Mouse (Mus musculus): ENCODE measurements around the gene Gm8220.
"Not testable (repeated sequence)": the region's sequence is repeated elsewhere in the genome, so short reads cannot be mapped to it uniquely, and the experiment has no call there.

The Gm8220 gene

DNA sequence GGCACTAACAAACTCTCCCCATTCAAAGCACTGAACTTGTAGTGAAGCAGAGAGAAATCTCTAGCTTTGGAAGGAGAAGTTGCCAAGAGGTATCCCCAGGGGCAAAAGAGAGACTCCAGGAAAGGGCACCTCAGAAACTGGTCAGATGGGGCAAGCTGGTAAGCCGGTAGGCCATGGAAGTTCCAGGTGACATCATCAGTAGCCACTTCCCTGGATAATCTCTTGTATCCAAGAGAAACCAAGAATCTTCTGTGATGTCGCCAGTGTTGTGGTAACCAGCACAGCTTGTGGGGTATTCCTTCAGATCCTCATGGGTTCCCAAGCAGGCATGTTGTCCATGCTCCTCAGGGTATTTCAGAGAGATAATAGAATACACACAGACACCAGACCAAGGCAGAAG is at the start of gene Gm8220:
Gene Gm8220, plus strand, starts transcription at position 301 of the 400 bp plus-strand sequence.
- not testable (repeated sequence) for DNase-seq

DNA sequence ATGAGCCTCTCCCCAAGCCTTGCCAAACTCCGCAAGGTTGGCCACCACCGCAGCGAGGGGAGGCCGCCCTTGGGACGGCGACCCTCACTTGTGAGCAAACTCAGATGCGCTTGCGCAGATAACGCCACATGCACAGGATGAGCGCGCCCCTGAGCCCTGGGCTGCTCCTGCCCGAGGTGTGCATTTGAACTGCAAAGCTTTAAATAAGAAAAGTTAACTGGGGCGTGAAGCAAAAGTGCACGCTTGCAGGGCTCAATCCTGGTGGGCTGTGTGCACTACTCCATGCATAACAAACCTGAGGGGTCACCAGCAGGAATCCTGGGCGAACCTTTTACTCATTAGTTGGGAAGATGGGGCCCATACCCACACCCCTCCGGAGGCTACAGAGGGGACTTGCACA is 37.3 kb upstream of the Gm8220 start:
- DNase-seq = no peak

DNA sequence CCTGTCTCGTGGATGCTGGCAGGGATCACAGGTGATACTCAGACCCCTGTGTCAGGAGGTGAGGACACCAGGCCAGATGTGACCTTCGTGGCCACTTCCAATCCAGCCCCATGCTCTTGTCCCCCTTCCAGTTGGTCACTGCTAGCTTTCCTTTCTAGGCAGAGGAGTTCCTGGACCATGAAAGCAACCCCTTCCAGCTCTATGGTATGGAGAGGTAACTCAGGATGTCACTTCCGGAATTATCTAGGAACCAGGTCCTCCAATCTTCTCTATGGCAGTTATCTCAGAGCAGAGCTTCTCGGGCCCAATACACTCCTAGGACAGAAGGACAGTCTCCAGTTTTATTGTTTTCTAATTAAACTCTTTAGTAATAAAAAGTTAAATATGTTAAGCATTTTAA is 26.7 kb downstream of the Gm8220 start:
- DNase-seq = not testable (repeated sequence)

DNA sequence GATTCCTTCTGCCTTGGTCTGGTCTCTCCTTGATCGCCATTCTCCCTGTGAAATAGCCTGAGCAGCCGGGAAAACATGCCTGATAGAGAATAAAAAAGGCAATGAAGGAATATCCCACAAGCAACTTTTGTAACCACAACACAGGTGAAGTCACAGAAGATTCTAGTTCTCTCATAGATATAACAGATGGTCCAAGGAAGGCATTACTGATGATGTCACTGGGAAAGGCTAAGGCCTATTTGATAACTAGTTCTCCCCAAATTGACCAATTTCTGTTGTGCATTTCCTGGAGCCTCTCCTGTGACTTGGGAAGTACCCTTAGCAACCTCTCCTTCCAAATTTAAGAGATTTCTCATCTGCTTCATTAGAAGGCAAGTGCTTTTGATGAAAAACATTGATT is 53.1 kb downstream of the Gm8220 start, which contains the start of gene Gm5930:
Gene Gm5930, minus strand, starts transcription at position 101 of the 400 bp plus-strand sequence.
- not testable (repeated sequence) for DNase-seq

All from kidney, postnatal 10 days (tissue).